In genomic region chr17:36315041-36315688, GRCm38 (mm10) we compare ENCODE assay signal across 9 mouse cellular contexts. TPM values are rescaled to one million over a fixed set of nuclear protein-coding genes. Genes with fewer than 3 reads are reported as not detected.
DNase-seq lines count a peak whose midpoint lies in the region; ATAC-seq lines count a peak whose summit lies in the region.
"Had no signal": no experiment of that assay in that cellular context is flagged by ENCODE, and none has a peak within 500 bp of the region (broad histone marks: within the 10 kb centered on the region; RNA-seq: fewer than 3 reads in every experiment).

No protein-coding gene starts in this region.

- WGBS in forebrain, embryonic 10.5 days: under 1% methylated on average over 19 of the region's 19 CpGs
- under 1% methylated on average over 19 of the region's 19 CpGs for WGBS in liver, embryonic 15.5 days (ENCODE audit: insufficient replicate concordance)

- H3K36me3 ChIP-seq in forebrain, embryonic 10.5 days (replicated peaks): no peaks in the 10 kb centered on the region
- no peaks in the 10 kb centered on the region for H3K36me3 ChIP-seq in liver, embryonic 15.5 days (replicated peaks)

- no peaks in the 10 kb centered on the region for H3K9me3 ChIP-seq in forebrain, embryonic 10.5 days
- H3K9me3 ChIP-seq in liver, embryonic 15.5 days (replicated peaks): no peaks in the 10 kb centered on the region

- DNase-seq in brain, adult 2 months (ENCODE audit: low read depth, low spot score): peak; percentile 96
- peak; percentile 65 for DNase-seq in forebrain, embryonic 10.5 days (ENCODE audit: extremely low spot score, low spot score)
- DNase-seq in heart, postnatal 4 days: peak; percentile 12
- DNase-seq in layer of hippocampus, adult 11-12 months (ENCODE audit: low spot score): peak; percentile 75
- peak; percentile 55 for DNase-seq in neural tube, embryonic 10.5 days (ENCODE audit: extremely low spot score, low spot score)
- peak; percentile 83 for DNase-seq in telencephalon, adult 2 months (ENCODE audit: low read depth, low spot score)

- peak; percentile 98 for ATAC-seq in CD4-positive, CD25-positive, alpha-beta regulatory T cell, adult 4 months
- no peak for ATAC-seq in liver, embryonic 15.5 days (ENCODE audit: insufficient read depth)

- H3K4me3 ChIP-seq in forebrain, embryonic 10.5 days: peak overlapping the region; percentile 62
- peak overlapping the region; percentile 52 for H3K4me3 ChIP-seq in liver, embryonic 15.5 days (replicated peaks)

- H3K4me2 ChIP-seq in liver, embryonic 15.5 days: peak overlapping the region; percentile 72

- 0 out of 2 replicates have a peak, but pooled peaks cover 9% of the 10 kb centered on the region for H3K27me3 ChIP-seq in forebrain, embryonic 10.5 days (ENCODE audit: poor library complexity, severe bottlenecking)
- peaks cover 12% of the 10 kb centered on the region; the same call in 1 of the 2 replicates for H3K27me3 ChIP-seq in liver, embryonic 15.5 days

- peaks cover 9% of the 10 kb centered on the region for H3K4me1 ChIP-seq in forebrain, embryonic 10.5 days
- H3K4me1 ChIP-seq in liver, embryonic 15.5 days (replicated peaks): peaks cover 11% of the 10 kb centered on the region

- H3K27ac ChIP-seq in forebrain, embryonic 10.5 days: peak overlapping the region; percentile 85
- no peak overlapping the region for H3K27ac ChIP-seq in liver, embryonic 15.5 days (replicated peaks)

- peak overlapping the region; percentile 15; the same call in 1 of the 2 replicates for H3K9ac ChIP-seq in liver, embryonic 15.5 days

RNA-seq across cellular contexts. Expression of gene H2-M10.1, which starts 10.8 kb away (rescaled TPM):
- polyA plus RNA-seq in CD4-positive, CD25-positive, alpha-beta regulatory T cell, adult 4 months (2017; shearing (Covaris generic)): not detected
- not detected in 2 replicates for polyA plus RNA-seq in forebrain, embryonic 10.5 days (2016; fragmentation: Nextera tagmentation; extraction: Ambion mirVana)
- not detected for total RNA-seq in heart, postnatal 4 days (2021)
- polyA plus RNA-seq in liver, embryonic 15.5 days (2015; fragmentation: Nextera tagmentation; extraction: Ambion mirVana): not detected in 2 replicates
- total RNA-seq: adrenal gland, postnatal 4 days had no signal

RNA-seq across cellular contexts. Expression of gene H2-M10.2, which starts 28.9 kb away (rescaled TPM):
- under 1 TPM in 1 of 2 experiments, not detected in 1; 0.39 TPM for polyA plus RNA-seq in CD4-positive, CD25-positive, alpha-beta regulatory T cell, adult 4 months (2017; shearing (Covaris generic))
- polyA plus RNA-seq in forebrain, embryonic 10.5 days (2016; fragmentation: Nextera tagmentation; extraction: Ambion mirVana): 0.21 TPM in 1 of 2 replicates, not detected in the other
- total RNA-seq in heart, postnatal 4 days (2021): not detected
- polyA plus RNA-seq in liver, embryonic 15.5 days (2015; fragmentation: Nextera tagmentation; extraction: Ambion mirVana): not detected in 2 replicates
- total RNA-seq: adrenal gland, postnatal 4 days had no signal

RNA-seq across cellular contexts. Expression of gene Trim39, which starts 43.1 kb away (rescaled TPM):
- 10 to 100 TPM; 17.2 to 25.9 TPM for polyA plus RNA-seq in CD4-positive, CD25-positive, alpha-beta regulatory T cell, adult 4 months (2017; shearing (Covaris generic))
- polyA plus RNA-seq in forebrain, embryonic 10.5 days (2016; fragmentation: Nextera tagmentation; extraction: Ambion mirVana): 20.5 and 23.9 TPM in 2 replicates
- 1 to 10 TPM; 8.3 TPM for total RNA-seq in heart, postnatal 4 days (2021)
- 4.6 and 5.3 TPM in 2 replicates for polyA plus RNA-seq in liver, embryonic 15.5 days (2015; fragmentation: Nextera tagmentation; extraction: Ambion mirVana)

RNA-seq across cellular contexts. Expression of gene H2-M10.3, which starts 53.1 kb away (rescaled TPM):
- polyA plus RNA-seq in CD4-positive, CD25-positive, alpha-beta regulatory T cell, adult 4 months (2017; shearing (Covaris generic)): not detected
- polyA plus RNA-seq in forebrain, embryonic 10.5 days (2016; fragmentation: Nextera tagmentation; extraction: Ambion mirVana): not detected in 2 replicates
- not detected for total RNA-seq in heart, postnatal 4 days (2021)
- polyA plus RNA-seq in liver, embryonic 15.5 days (2015; fragmentation: Nextera tagmentation; extraction: Ambion mirVana): not detected in 2 replicates
- total RNA-seq: adrenal gland, postnatal 4 days had no signal

RNA-seq across cellular contexts. Expression of gene Rpp21, which starts 57.3 kb away (rescaled TPM):
- polyA plus RNA-seq in CD4-positive, CD25-positive, alpha-beta regulatory T cell, adult 4 months (2017; shearing (Covaris generic)): 100 to 1,000 TPM; 191 to 211 TPM
- polyA plus RNA-seq in forebrain, embryonic 10.5 days (2016; fragmentation: Nextera tagmentation; extraction: Ambion mirVana): 94.4 and 98.2 TPM in 2 replicates
- 10 to 100 TPM; 35.0 to 43.1 TPM for total RNA-seq in heart, postnatal 4 days (2021)
- polyA plus RNA-seq in liver, embryonic 15.5 days (2015; fragmentation: Nextera tagmentation; extraction: Ambion mirVana): 58.7 and 64.0 TPM in 2 replicates

Comparison
In these comparisons a context has a peak if more than half of its experiments do, and no peak if none do; other contexts are left out.
1. DNase-seq: peak in every context shown above with its lines; median percentile 96 in brain, adult 2 months; 83 in telencephalon, adult 2 months; 75 in layer of hippocampus, adult 11-12 months; 65 in forebrain, embryonic 10.5 days; 55 in neural tube, embryonic 10.5 days; 12 in heart, postnatal 4 days.